Mouse (Mus musculus) bone marrow, adult 2 months (tissue): ENCODE results near the gene Lamb2. TPM values are rescaled to one million over a fixed set of nuclear protein-coding genes. Genes with fewer than 3 reads are reported as not detected.

Experiments used
- H3K27ac ChIP-seq: fragments of 200-500 bp; 2 replicates; pipeline ENCODE4 v1.5.1; 2012; ENCODE audit warnings: low read depth, mild to moderate bottlenecking, control low read depth, inconsistent platforms, low read length; ENCODE audit not compliant: control insufficient read depth, poor library complexity, insufficient read depth
- H3K4me1 ChIP-seq: fragments of 200-500 bp; 2 replicates; pipeline ENCODE4 v1.6.1; 2011; ENCODE audit warnings: low read length; ENCODE audit not compliant: control insufficient read depth, insufficient read depth
- H3K4me3 ChIP-seq: fragments of 200-500 bp; replicated peaks from 2 replicates; pipeline ENCODE3; 2011; ENCODE audit warnings: mild to moderate bottlenecking, low read depth, low read length, control low read depth; ENCODE audit not compliant: control insufficient read depth
- CTCF ChIP-seq: fragments of 200-500 bp; IDR thresholded peaks from 2 replicates; pipeline ENCODE4 v1.5.1; 2011; ENCODE audit warnings: low read length, control low read depth; ENCODE audit not compliant: control insufficient read depth, insufficient read depth
- POLR2A ChIP-seq: fragments of 200-500 bp; IDR thresholded peaks from 2 replicates; pipeline ENCODE4 v1.6.1; 2011; ENCODE audit warnings: low read depth, mild to moderate bottlenecking, control low read depth, low read length, borderline replicate concordance; ENCODE audit not compliant: control insufficient read depth
- WGBS: fragments of 180-500 bp; shearing (Covaris S2); methylation state at CpG from one replicate; pipeline ENCODE4 v1.1.7; 2018; 5-methylcytosine and 5-hydroxymethylcytosine counted together
- polyA plus RNA-seq: library from polyadenylated mRNA; stranded (reverse); fragments of >200 nt; gene quantifications from 2 replicates; pipeline ENCODE4 v1.2.4, GENCODE M21; 2011; ENCODE audit warnings: low replicate concordance; ENCODE audit not compliant: missing spikeins, insufficient read depth, insufficient read length

The Lamb2 gene
- polyA plus RNA-seq, 1 experiment = 9.0 TPM

DNA sequence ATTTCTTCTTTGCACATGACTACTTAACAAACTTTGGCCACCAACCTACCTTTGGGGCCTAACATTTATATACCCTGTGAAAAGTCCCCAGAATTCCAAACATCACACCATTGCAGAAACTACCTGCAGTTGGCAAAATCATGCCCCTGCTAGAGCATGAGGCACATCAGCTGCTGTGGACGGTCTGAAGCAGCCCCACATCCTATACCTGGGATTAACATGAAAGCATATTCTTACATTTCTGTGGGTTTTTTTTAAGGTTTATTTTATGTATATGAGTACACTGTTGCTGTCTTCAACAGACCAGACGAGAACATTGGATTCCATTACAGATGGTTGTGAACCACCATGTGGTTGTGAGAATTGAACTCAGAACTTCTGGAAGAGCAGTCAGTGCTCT lies 13.3 kb upstream of the Lamb2 start:
- H3K27ac ChIP-seq = no peak overlapping the region
- WGBS = 90% methylated on average over 2 of the region's 2 CpGs
- TF ChIP-seq POLR2A (no peak), CTCF (no peak)
- H3K4me3 ChIP-seq = no peak overlapping the region
- H3K4me1 ChIP-seq = peaks cover 2% of the 10 kb centered on the region

- TF ChIP-seq POLR2A (no peak), CTCF (no peak)
- H3K4me1 ChIP-seq = no peaks in the 10 kb centered on the region
- WGBS = 83% methylated on average over 5 of the region's 5 CpGs
- H3K4me3 ChIP-seq = no peak overlapping the region
- no peak overlapping the region for H3K27ac ChIP-seq
These were observed 10.1 kb upstream of the Lamb2 start for GRCm38 (mm10) chr9:108469430-108469829.

DNA sequence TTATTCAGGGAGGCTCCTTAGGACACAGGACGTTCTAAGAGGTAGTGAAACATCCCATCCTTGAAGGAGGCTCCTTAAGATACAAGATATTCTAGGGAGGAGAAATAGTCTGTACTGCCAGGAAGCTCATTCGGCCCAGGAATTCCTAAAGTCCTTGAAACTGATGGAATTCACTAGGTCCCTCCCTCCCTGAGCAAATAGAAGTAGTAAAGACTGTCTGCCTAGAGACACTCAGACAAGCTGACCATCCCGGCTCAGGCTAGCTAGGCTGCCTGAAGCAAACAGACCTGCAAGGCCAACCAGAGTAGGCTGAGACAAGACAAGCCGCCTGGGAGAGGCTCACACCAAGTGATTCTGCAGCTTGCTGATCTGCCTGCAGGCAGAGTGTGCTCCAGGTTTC lies 9.7 kb upstream of the Lamb2 start:
- 80% methylated on average over 4 of the region's 4 CpGs for WGBS

GRCm38 (mm10) chr9:108474528-108474927 lies 5.0 kb upstream of the Lamb2 start:
- 33% methylated on average over 1 of the region's 1 CpGs for WGBS
- TF ChIP-seq POLR2A (no peak), CTCF (no peak)
- Histone ChIP-seq H3K4me3 (no peak overlapping the region), H3K27ac (no peak overlapping the region), H3K4me1 (no peaks in the 10 kb centered on the region)

More for the DNA sequence above, 9.7 kb upstream of the Lamb2 start:
- no peak for TF ChIP-seq CTCF
- Histone ChIP-seq H3K27ac (no peak overlapping the region), H3K4me1 (no peaks in the 10 kb centered on the region), H3K4me3 (no peak overlapping the region)

- under 1% methylated on average over 20 of the region's 20 CpGs for WGBS
- TF ChIP-seq POLR2A (no peak), CTCF (no peak)
- H3K27ac ChIP-seq = no peak overlapping the region
- H3K4me1 ChIP-seq = no peaks in the 10 kb centered on the region
- no peak overlapping the region for H3K4me3 ChIP-seq
These were observed 839 bp upstream of the Lamb2 start for GRCm38 (mm10) chr9:108478638-108479156.

DNA sequence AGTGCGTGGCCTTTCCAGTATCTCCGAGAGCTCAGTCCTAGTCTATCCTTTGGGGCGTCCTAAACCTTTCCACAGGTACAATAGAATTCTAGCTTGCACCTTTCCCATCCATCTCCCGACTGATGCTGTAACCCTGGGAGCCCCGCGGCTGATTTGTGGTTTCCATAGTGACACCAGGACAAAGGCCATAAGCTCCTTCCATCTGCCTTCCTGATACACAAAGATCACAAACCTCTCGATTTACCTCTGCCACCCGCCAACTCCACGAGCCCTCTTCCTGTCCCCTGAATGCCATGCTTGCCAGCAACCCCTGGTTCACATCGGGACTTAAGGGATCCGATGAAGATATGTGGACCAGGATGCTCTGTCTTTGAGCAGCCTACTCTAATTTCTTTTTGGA lies 295 bp upstream of the Lamb2 start:
- TF ChIP-seq CTCF (no peak), POLR2A (no peak)
- Histone ChIP-seq H3K27ac (no peak overlapping the region), H3K4me1 (no peaks in the 10 kb centered on the region), H3K4me3 (no peak overlapping the region)
- WGBS = 38% methylated on average over 11 of the region's 11 CpGs

GRCm38 (mm10) chr9:108480813-108481519 lies 1.4 kb downstream of the Lamb2 start:
- WGBS = 90% methylated on average over 28 of the region's 28 CpGs

GRCm38 (mm10) chr9:108481520-108482210 lies 2.1 kb downstream of the Lamb2 start:
- TF ChIP-seq POLR2A = no peak
- TF ChIP-seq CTCF = no peak
- Histone ChIP-seq H3K27ac (no peak overlapping the region), H3K4me1 (no peaks in the 10 kb centered on the region), H3K4me3 (no peak overlapping the region)
- 86% methylated on average over 19 of the region's 19 CpGs for WGBS

More at GRCm38 (mm10) chr9:108480813-108481519, 1.4 kb downstream of the Lamb2 start:
- Histone ChIP-seq H3K4me1 (no peaks in the 10 kb centered on the region), H3K27ac (no peak overlapping the region), H3K4me3 (no peak overlapping the region)
- TF ChIP-seq POLR2A = no peak
- TF ChIP-seq CTCF = no peak
